Mouse (Mus musculus): ENCODE measurements at regions not wholly inside any gene's neighbourhood (a gene's known extent, or its start where the extent isn't known, plus 50 kb on each side); places are given as distances from the start of the nearest gene placed in this dataset.

DNA sequence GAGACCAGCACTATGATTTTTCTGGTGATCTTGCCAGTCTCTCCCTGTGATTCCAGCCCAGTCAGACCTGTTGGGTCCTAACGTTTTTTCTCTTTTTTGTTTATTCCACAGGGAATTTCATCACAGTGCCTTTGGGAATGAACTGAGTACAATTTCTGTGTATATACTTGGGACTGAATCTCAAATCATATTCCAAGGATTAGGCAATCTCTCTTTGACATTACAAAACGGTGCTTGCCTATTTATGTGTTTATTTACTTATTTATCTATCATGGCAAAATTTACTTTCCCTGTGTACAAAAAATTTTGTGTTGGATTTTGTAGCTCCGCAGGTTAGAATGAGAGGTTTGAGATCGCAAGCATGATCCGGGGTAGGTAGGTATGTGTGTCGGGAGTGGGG lies 189.2 kb upstream of the Kbtbd8 start:
- H3K4me3 ChIP-seq (ENCODE audit: low read depth, low read length): no peak overlapping the region
- H3K4me1 ChIP-seq (ENCODE audit: control insufficient read depth, insufficient read depth, low read length): no peaks in the 10 kb centered on the region
- no peaks in the 10 kb centered on the region for H3K27me3 ChIP-seq (ENCODE audit: control insufficient read depth, insufficient read depth, low read length)
- H3K9ac ChIP-seq (replicated peaks; ENCODE audit: low read depth, low read length): no peak overlapping the region
- no peaks in the 10 kb centered on the region for H3K9me3 ChIP-seq (ENCODE audit: control insufficient read depth, low read length)
- WGBS: 94% methylated on average over 6 of the region's 6 CpGs
- no peaks in the 10 kb centered on the region for H3K36me3 ChIP-seq (ENCODE audit: control insufficient read depth, insufficient read depth, low read length)
- H3K27ac ChIP-seq (ENCODE audit: low read depth, low read length): no peak overlapping the region
- ATAC-seq (ENCODE audit: low read depth): no peak
- H3K4me2 ChIP-seq (ENCODE audit: low read depth, low read length): no peak overlapping the region

- Histone ChIP-seq H3K27me3 (ENCODE audit: control insufficient read depth, insufficient read depth, low read length) (no peaks in the 10 kb centered on the region), H3K9ac (replicated peaks; ENCODE audit: low read depth, low read length) (no peak overlapping the region), H3K4me3 (ENCODE audit: low read depth, low read length) (no peak overlapping the region), H3K36me3 (ENCODE audit: control insufficient read depth, insufficient read depth, low read length) (no peaks in the 10 kb centered on the region), H3K9me3 (ENCODE audit: control insufficient read depth, low read length) (no peaks in the 10 kb centered on the region), H3K4me1 (ENCODE audit: control insufficient read depth, insufficient read depth, low read length) (no peaks in the 10 kb centered on the region), H3K27ac (ENCODE audit: low read depth, low read length) (no peak overlapping the region), H3K4me2 (ENCODE audit: low read depth, low read length) (no peak overlapping the region)
- WGBS: 97% methylated on average over 8 of the region's 8 CpGs
- no peak for ATAC-seq (ENCODE audit: low read depth)
Measured at GRCm38 (mm10) chr6:94926652-94927211, 190.3 kb upstream of the Kbtbd8 start.

GRCm38 (mm10) chr6:94925408-94925807 lies 191.6 kb upstream of the Kbtbd8 start:
- ATAC-seq (ENCODE audit: low read depth): no peak
- Histone ChIP-seq H3K27me3 (ENCODE audit: control insufficient read depth, insufficient read depth, low read length) (no peaks in the 10 kb centered on the region), H3K9ac (replicated peaks; ENCODE audit: low read depth, low read length) (no peak overlapping the region), H3K4me3 (ENCODE audit: low read depth, low read length) (no peak overlapping the region), H3K9me3 (ENCODE audit: control insufficient read depth, low read length) (no peaks in the 10 kb centered on the region), H3K36me3 (ENCODE audit: control insufficient read depth, insufficient read depth, low read length) (no peaks in the 10 kb centered on the region), H3K4me1 (ENCODE audit: control insufficient read depth, insufficient read depth, low read length) (no peaks in the 10 kb centered on the region), H3K4me2 (ENCODE audit: low read depth, low read length) (no peak overlapping the region), H3K27ac (ENCODE audit: low read depth, low read length) (no peak overlapping the region)
- WGBS: 80% methylated on average over 1 of the region's 1 CpGs

DNA sequence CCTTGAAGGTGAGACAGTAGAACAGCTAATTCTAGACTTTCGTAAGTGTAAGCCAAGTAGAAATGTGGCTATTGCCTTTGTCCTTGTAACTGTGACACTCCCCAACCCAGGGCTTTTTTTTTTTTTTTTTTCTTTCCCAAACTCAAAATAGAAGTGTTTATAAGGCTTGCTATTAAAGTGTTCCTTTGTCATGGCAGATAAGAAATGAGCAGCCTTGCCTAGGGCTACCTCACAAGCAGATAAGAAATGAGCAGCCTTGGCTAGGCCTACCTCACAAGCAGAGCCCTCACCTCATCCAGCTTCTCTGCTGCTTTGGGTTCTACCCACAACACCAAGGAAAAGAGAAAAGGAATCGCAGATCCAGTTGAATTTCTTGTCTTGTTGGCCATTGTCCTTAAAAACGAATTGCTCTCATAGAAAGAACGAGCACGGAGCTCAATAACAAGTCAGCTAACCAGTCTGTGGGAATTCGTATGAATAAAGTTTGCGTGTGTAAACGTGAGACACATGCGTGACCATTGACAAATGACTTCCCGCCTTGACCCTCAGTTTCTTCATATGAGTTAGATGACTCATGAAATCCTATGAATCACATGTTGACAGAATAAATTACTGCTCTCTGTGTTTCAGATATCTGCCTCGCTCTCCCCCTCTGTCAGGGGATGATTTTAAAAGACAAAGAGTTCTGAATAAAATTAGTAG lies 192.6 kb upstream of the Kbtbd8 start:
- Histone ChIP-seq H3K4me3 (ENCODE audit: low read depth, low read length) (no peak overlapping the region), H3K4me1 (ENCODE audit: control insufficient read depth, insufficient read depth, low read length) (no peaks in the 10 kb centered on the region), H3K9ac (replicated peaks; ENCODE audit: low read depth, low read length) (no peak overlapping the region), H3K4me2 (ENCODE audit: low read depth, low read length) (no peak overlapping the region), H3K9me3 (ENCODE audit: control insufficient read depth, low read length) (no peaks in the 10 kb centered on the region), H3K27me3 (ENCODE audit: control insufficient read depth, insufficient read depth, low read length) (no peaks in the 10 kb centered on the region), H3K27ac (ENCODE audit: low read depth, low read length) (no peak overlapping the region), H3K36me3 (ENCODE audit: control insufficient read depth, insufficient read depth, low read length) (no peaks in the 10 kb centered on the region)
- ATAC-seq (ENCODE audit: low read depth): no peak
- WGBS: 79% methylated on average over 11 of the region's 11 CpGs

DNA sequence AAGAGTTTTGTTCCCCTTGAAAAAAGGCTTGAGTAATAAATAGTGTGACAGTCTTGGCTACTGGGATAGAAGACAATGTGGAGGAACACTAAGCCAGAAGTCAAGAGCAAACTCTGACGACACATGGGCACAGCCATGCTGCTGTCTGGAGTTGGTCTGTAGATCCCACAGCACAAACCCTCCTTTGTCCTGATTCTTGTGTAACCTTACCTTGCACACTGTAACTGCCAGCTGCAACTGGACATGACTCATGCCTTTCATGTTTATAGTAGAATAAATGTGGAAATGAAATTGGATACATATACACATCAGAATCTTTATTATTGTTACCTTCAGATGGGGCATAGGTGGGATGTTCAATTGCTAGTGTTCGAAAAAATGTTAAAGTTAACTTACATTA lies 195.3 kb upstream of the Kbtbd8 start:
- H3K4me1 ChIP-seq (ENCODE audit: control insufficient read depth, insufficient read depth, low read length): no peaks in the 10 kb centered on the region
- H3K9me3 ChIP-seq (ENCODE audit: control insufficient read depth, low read length): no peaks in the 10 kb centered on the region
- H3K27me3 ChIP-seq (ENCODE audit: control insufficient read depth, insufficient read depth, low read length): no peaks in the 10 kb centered on the region
- no peak overlapping the region for H3K27ac ChIP-seq (ENCODE audit: low read depth, low read length)
- H3K9ac ChIP-seq (replicated peaks; ENCODE audit: low read depth, low read length): no peak overlapping the region
- H3K36me3 ChIP-seq (ENCODE audit: control insufficient read depth, insufficient read depth, low read length): no peaks in the 10 kb centered on the region
- no peak overlapping the region for H3K4me3 ChIP-seq (ENCODE audit: low read depth, low read length)
- H3K4me2 ChIP-seq (ENCODE audit: low read depth, low read length): no peak overlapping the region
- ATAC-seq (ENCODE audit: low read depth): no peak
- 71% methylated on average over 2 of the region's 2 CpGs for WGBS

DNA sequence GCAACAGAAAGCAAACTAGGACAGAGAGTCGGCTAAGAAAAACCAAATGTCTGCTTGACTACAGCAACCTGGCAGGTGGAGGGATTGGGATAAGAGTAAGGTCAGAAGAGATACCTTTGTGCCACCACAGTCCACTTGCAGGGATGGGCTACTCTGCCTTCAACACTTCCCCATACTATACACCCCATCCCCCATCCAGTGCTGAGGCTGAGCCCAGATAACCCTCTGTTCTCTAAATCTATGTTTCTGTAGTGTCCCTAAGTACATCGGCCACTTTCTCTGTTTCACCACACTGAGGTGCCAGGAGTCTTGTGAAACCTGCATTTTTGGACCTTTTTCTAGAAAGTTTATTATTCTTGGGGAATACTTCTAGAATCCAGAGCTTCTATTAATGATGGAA lies 196.3 kb upstream of the Kbtbd8 start:
- Histone ChIP-seq H3K4me2 (ENCODE audit: low read depth, low read length) (no peak overlapping the region), H3K27ac (ENCODE audit: low read depth, low read length) (no peak overlapping the region), H3K27me3 (ENCODE audit: control insufficient read depth, insufficient read depth, low read length) (no peaks in the 10 kb centered on the region), H3K9ac (replicated peaks; ENCODE audit: low read depth, low read length) (no peak overlapping the region), H3K9me3 (ENCODE audit: control insufficient read depth, low read length) (no peaks in the 10 kb centered on the region), H3K4me1 (ENCODE audit: control insufficient read depth, insufficient read depth, low read length) (no peaks in the 10 kb centered on the region), H3K4me3 (ENCODE audit: low read depth, low read length) (no peak overlapping the region), H3K36me3 (ENCODE audit: control insufficient read depth, insufficient read depth, low read length) (no peaks in the 10 kb centered on the region)
- no peak for ATAC-seq (ENCODE audit: low read depth)
- 96% methylated on average over 2 of the region's 2 CpGs for WGBS

GRCm38 (mm10) chr6:94919194-94919743 lies 197.8 kb upstream of the Kbtbd8 start:
- no peak for ATAC-seq (ENCODE audit: low read depth)
- no peaks in the 10 kb centered on the region for H3K27me3 ChIP-seq (ENCODE audit: control insufficient read depth, insufficient read depth, low read length)
- no peaks in the 10 kb centered on the region for H3K4me1 ChIP-seq (ENCODE audit: control insufficient read depth, insufficient read depth, low read length)
- no peak overlapping the region for H3K4me3 ChIP-seq (ENCODE audit: low read depth, low read length)
- H3K9ac ChIP-seq (replicated peaks; ENCODE audit: low read depth, low read length): no peak overlapping the region
- H3K36me3 ChIP-seq (ENCODE audit: control insufficient read depth, insufficient read depth, low read length): no peaks in the 10 kb centered on the region
- 94% methylated on average over 5 of the region's 5 CpGs for WGBS
- H3K27ac ChIP-seq (ENCODE audit: low read depth, low read length): no peak overlapping the region
- no peaks in the 10 kb centered on the region for H3K9me3 ChIP-seq (ENCODE audit: control insufficient read depth, low read length)
- H3K4me2 ChIP-seq (ENCODE audit: low read depth, low read length): no peak overlapping the region

DNA sequence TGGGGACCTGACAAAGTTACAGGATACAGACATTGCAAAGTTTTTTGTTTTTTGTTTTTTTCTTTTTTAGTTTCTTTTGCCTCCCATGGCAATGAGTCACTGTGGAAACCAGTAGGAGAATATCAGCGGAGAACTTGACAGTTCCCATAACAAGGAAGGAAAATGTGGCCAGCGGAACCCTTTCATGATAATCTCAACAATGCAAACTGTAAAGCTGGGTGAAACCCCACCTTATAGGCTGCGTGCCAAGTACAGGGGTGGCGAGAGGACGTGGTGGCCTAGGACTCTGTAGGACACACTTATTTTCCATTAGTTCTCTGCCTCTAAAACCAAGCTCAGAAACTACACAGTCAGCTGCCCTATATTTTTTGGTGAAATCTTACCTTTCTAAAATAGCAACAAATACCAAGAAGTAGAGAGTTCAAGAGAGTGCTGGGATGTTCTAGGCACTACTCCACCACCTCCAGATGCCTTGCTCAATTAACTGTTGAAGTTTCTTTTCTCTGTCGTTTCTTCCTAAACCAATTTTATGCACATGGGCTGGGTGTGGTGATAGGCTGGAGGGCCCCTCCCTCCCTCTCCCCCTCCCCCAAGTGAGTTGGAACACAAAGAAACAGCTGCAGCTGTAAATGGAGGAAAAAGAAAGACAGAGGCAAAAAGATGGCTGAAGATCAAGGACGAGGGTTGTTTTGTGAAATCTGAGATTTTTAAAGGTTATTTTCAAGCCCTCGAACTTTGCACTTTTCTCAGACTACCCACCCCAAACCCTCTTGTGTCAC lies 201.0 kb upstream of the Kbtbd8 start:
- H3K4me2 ChIP-seq (ENCODE audit: low read depth, low read length): no peak overlapping the region
- no peaks in the 10 kb centered on the region for H3K36me3 ChIP-seq (ENCODE audit: control insufficient read depth, insufficient read depth, low read length)
- no peaks in the 10 kb centered on the region for H3K27me3 ChIP-seq (ENCODE audit: control insufficient read depth, insufficient read depth, low read length)
- 64% methylated on average over 8 of the region's 8 CpGs for WGBS
- H3K9ac ChIP-seq (replicated peaks; ENCODE audit: low read depth, low read length): no peak overlapping the region
- H3K9me3 ChIP-seq (ENCODE audit: control insufficient read depth, low read length): no peaks in the 10 kb centered on the region
- ATAC-seq (ENCODE audit: low read depth): no peak
- no peaks in the 10 kb centered on the region for H3K4me1 ChIP-seq (ENCODE audit: control insufficient read depth, insufficient read depth, low read length)
- H3K27ac ChIP-seq (ENCODE audit: low read depth, low read length): no peak overlapping the region
- no peak overlapping the region for H3K4me3 ChIP-seq (ENCODE audit: low read depth, low read length)

GRCm38 (mm10) chr6:94911836-94912235 lies 205.2 kb upstream of the Kbtbd8 start:
- no peak for ATAC-seq (ENCODE audit: low read depth)

More at GRCm38 (mm10) chr6:94911836-94912235, 205.2 kb upstream of the Kbtbd8 start:
- Histone ChIP-seq H3K27me3 (ENCODE audit: control insufficient read depth, insufficient read depth, low read length) (no peaks in the 10 kb centered on the region), H3K4me2 (ENCODE audit: low read depth, low read length) (no peak overlapping the region), H3K9me3 (ENCODE audit: control insufficient read depth, low read length) (no peaks in the 10 kb centered on the region), H3K4me1 (ENCODE audit: control insufficient read depth, insufficient read depth, low read length) (no peaks in the 10 kb centered on the region), H3K9ac (replicated peaks; ENCODE audit: low read depth, low read length) (no peak overlapping the region), H3K36me3 (ENCODE audit: control insufficient read depth, insufficient read depth, low read length) (no peaks in the 10 kb centered on the region), H3K4me3 (ENCODE audit: low read depth, low read length) (no peak overlapping the region), H3K27ac (ENCODE audit: low read depth, low read length) (no peak overlapping the region)
- 74% methylated on average over 3 of the region's 3 CpGs for WGBS

All from neural tube, embryonic 14.5 days (tissue).